Mouse (Mus musculus): Measurements from ENCODE around the gene Phospho1.

GRCm38 (mm10) chr11:95811741-95812140 lies 12.6 kb upstream of the Phospho1 start:
- TF ChIP-seq CTCF (IDR thresholded peaks at IDR 0.05; ENCODE audit: insufficient read depth, low read depth, low read length): no peak
- no peak for TF ChIP-seq POLR2A (IDR thresholded peaks at IDR 0.05; ENCODE audit: insufficient read depth, low read depth, low read length)

Data from olfactory bulb, adult 2 months (tissue).